Mouse (Mus musculus) testis, adult 2 months (tissue): ENCODE measurements at regions not wholly inside any gene's neighbourhood (a gene's known extent, or its start where the extent isn't known, plus 50 kb on each side); places are given as distances from the start of the nearest gene placed in this dataset.

Experiments used
- H3K27ac ChIP-seq: fragments of 200-500 bp; 2 replicates; pipeline ENCODE4 v1.5.1; 2012; ENCODE audit warnings: low read depth, low read length; ENCODE audit not compliant: control insufficient read depth, insufficient read depth
- H3K27me3 ChIP-seq: fragments of 200-500 bp; 2 replicates; pipeline ENCODE4 v1.6.1; 2012; ENCODE audit warnings: mild to moderate bottlenecking, low read length, moderate library complexity; ENCODE audit not compliant: control insufficient read depth, insufficient read depth
- H3K36me3 ChIP-seq: fragments of 200-500 bp; 2 replicates; pipeline ENCODE4 v1.6.1; 2012; ENCODE audit warnings: mild to moderate bottlenecking, low read length; ENCODE audit not compliant: control insufficient read depth, insufficient read depth
- H3K4me1 ChIP-seq: fragments of 200-500 bp; 2 replicates; pipeline ENCODE4 v1.6.1; 2012; ENCODE audit warnings: low read length; ENCODE audit not compliant: control insufficient read depth, insufficient read depth
- H3K4me3 ChIP-seq: fragments of 200-500 bp; 2 replicates; pipeline ENCODE4 v1.5.1; 2012; ENCODE audit warnings: low read depth, mild to moderate bottlenecking, low read length, moderate library complexity, mixed read lengths; ENCODE audit not compliant: control insufficient read depth
- CTCF ChIP-seq: fragments of 200-500 bp; IDR thresholded peaks from 2 replicates; pipeline ENCODE4 v1.5.1; 2012; ENCODE audit warnings: low read depth, mild to moderate bottlenecking, inconsistent platforms, low read length, moderate library complexity; ENCODE audit not compliant: control insufficient read depth, insufficient read depth, insufficient replicate concordance
- POLR2A ChIP-seq: fragments of 200-500 bp; IDR thresholded peaks from 2 replicates; pipeline ENCODE4 v1.6.1; 2012; ENCODE audit warnings: low read depth, mild to moderate bottlenecking, inconsistent platforms, low read length, moderate library complexity; ENCODE audit not compliant: control insufficient read depth

DNA sequence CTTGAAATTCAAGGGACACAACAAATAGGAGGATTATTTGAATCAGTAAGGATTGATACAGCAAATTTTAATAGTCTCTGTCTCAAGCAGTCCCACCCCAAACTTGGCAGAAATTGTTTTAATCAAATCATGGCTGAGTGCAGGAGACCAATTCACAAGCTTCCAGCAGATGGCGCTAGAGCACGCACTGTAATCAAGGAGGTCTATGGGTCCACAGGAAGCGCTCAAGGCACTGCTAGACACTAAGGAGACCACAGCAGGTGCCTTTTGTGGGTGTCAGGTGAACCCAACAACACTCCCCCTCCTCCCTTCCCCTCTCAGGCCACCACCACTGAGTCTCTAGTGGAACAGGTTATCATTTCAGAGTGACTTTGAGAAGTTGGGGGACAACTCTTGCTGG lies 115.4 kb downstream of the Sec23ip start:
- no peak overlapping the region for H3K27ac ChIP-seq
- H3K4me1 ChIP-seq, result no peaks in the 10 kb centered on the region
- H3K27me3 ChIP-seq, result no peaks in the 10 kb centered on the region
- H3K36me3 ChIP-seq, result no peaks in the 10 kb centered on the region
- H3K4me3 ChIP-seq, result no peak overlapping the region
- no peak for TF ChIP-seq POLR2A
- peak; percentile 76; the same call in 1 of the 2 replicates for TF ChIP-seq CTCF

DNA sequence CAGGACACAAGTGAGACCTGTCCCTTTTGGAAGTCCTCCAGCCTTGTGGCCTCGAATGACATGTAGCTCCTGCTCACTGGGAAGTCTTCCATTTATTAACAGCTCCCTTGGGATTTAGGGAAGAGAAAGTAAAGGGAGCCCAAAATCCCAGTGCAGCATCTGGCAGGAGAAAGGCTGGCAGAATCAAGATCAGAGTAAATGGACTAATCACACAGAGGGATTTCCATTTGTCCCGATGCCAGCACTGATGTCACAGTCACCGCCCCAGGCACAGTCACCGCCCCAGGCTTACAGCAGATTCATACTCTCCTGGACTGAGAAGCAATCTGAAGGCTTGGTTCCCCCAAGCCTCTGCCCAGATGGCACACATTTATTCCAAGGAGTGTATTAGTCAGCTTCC lies 116.0 kb downstream of the Sec23ip start:
- no peaks in the 10 kb centered on the region for H3K4me1 ChIP-seq
- TF ChIP-seq POLR2A, result no peak
- TF ChIP-seq CTCF, result no peak
- H3K4me3 ChIP-seq, result no peak overlapping the region
- no peaks in the 10 kb centered on the region for H3K36me3 ChIP-seq
- H3K27me3 ChIP-seq, result no peaks in the 10 kb centered on the region
- no peak overlapping the region for H3K27ac ChIP-seq

DNA sequence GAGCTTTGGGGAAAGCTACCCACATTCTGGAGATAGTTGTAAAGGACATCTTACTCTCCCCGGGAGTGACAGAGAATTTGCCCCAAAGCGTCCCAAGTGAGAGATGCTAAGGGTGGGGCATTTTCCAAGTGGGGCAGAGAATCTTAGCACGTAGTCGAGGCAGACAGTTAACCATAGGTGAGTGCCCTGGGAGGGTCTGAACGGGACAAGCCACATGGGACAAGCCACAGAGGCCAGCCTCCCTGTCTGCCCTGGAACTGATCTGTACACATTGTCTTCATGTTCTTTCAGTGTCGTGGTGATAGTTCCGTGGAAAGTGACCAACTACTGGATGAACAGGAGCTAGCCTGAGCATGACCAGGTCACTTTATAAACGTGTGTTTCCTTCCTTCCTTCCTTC lies 116.6 kb downstream of the Sec23ip start:
- TF ChIP-seq CTCF, result no peak
- TF ChIP-seq POLR2A, result no peak

GRCm38 (mm10) chr7:128868799-128869198 lies 124.1 kb downstream of the Sec23ip start:
- Histone ChIP-seq H3K36me3 (no peaks in the 10 kb centered on the region), H3K27me3 (no peaks in the 10 kb centered on the region), H3K27ac (no peak overlapping the region), H3K4me3 (no peak overlapping the region), H3K4me1 (no peaks in the 10 kb centered on the region)
- TF ChIP-seq CTCF, result no peak
- TF ChIP-seq POLR2A, result no peak

More for the DNA sequence above, 116.6 kb downstream of the Sec23ip start:
- H3K4me1 ChIP-seq, result no peaks in the 10 kb centered on the region
- H3K27ac ChIP-seq, result no peak overlapping the region
- no peak overlapping the region for H3K4me3 ChIP-seq
- H3K36me3 ChIP-seq, result no peaks in the 10 kb centered on the region
- H3K27me3 ChIP-seq, result no peaks in the 10 kb centered on the region

GRCm38 (mm10) chr7:128884015-128884414 lies 139.3 kb downstream of the Sec23ip start:
- TF ChIP-seq POLR2A (no peak), CTCF (no peak)
- no peak overlapping the region for H3K27ac ChIP-seq
- no peaks in the 10 kb centered on the region for H3K27me3 ChIP-seq
- H3K36me3 ChIP-seq, result no peaks in the 10 kb centered on the region
- H3K4me1 ChIP-seq, result no peaks in the 10 kb centered on the region
- H3K4me3 ChIP-seq, result no peak overlapping the region

- no peak overlapping the region for H3K4me3 ChIP-seq
- no peaks in the 10 kb centered on the region for H3K36me3 ChIP-seq
- no peak for TF ChIP-seq POLR2A
- no peak for TF ChIP-seq CTCF
- no peak overlapping the region for H3K27ac ChIP-seq
- no peaks in the 10 kb centered on the region for H3K4me1 ChIP-seq
- no peaks in the 10 kb centered on the region for H3K27me3 ChIP-seq
Observed at GRCm38 (mm10) chr7:128885551-128885950, 140.8 kb downstream of the Sec23ip start.

DNA sequence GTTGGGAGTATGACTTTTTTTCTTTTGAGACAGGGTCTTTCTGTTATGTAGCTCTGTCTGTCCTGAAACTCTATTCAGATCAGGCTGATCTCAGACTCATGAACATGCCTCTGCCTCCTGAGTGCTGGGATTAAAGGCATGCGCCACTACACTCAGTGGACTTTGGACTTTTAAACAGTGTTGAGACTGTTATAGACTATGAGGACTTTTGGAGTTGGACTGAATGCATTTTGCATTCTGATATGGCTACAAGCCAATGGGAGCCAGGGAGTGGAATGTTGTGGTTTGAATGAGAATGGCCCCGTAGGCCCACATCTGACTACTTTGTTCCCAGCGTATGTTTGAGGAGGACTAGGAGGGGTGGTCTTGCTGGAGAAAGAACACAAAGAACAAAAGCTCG lies 165.4 kb downstream of the Sec23ip start:
- H3K36me3 ChIP-seq, result no peaks in the 10 kb centered on the region
- TF ChIP-seq POLR2A, result no peak
- no peak for TF ChIP-seq CTCF
- H3K27me3 ChIP-seq, result no peaks in the 10 kb centered on the region
- H3K4me3 ChIP-seq, result no peak overlapping the region
- no peaks in the 10 kb centered on the region for H3K4me1 ChIP-seq
- no peak overlapping the region for H3K27ac ChIP-seq

- Histone ChIP-seq H3K27ac (no peak overlapping the region), H3K36me3 (no peaks in the 10 kb centered on the region), H3K4me3 (no peak overlapping the region), H3K27me3 (no peaks in the 10 kb centered on the region), H3K4me1 (no peaks in the 10 kb centered on the region)
- no peak for TF ChIP-seq CTCF
- TF ChIP-seq POLR2A, result no peak
Observed at GRCm38 (mm10) chr7:128937976-128938730, 193.4 kb downstream of the Sec23ip start.
